Mouse (Mus musculus) left cerebral cortex, adult 2 months (tissue): ENCODE results near the gene Tspan5. TPM values are rescaled to one million over a fixed set of nuclear protein-coding genes. Genes with fewer than 3 reads are reported as not detected.

Experiments
- DNase-seq, 2 experiments: peaks; one replicate each; pipeline ENCODE4 v3.0.0; 2021 to 2022; ENCODE audit warnings: low spot score in 2 of 2, mixed read lengths in 1 of 2; ENCODE audit errors: extremely low spot score in 1 of 2
- H3K27ac ChIP-seq: fragments of 200-600 bp; 2 replicates; pipeline ENCODE4 v1.8.1; 2022
- H3K4me3 ChIP-seq: fragments of 200-600 bp; 2 replicates; pipeline ENCODE4 v1.8.1; 2022
- CTCF ChIP-seq: fragments of 200-600 bp; IDR thresholded peaks from 2 replicates; pipeline ENCODE4 v1.8.1; 2022; ENCODE audit warnings: antibody characterized with exemption, mild to moderate bottlenecking, moderate library complexity
- intact Hi-C: fragments of 180-260 bp; cut with DNase I; formaldehyde crosslinking; loops from one replicate; pipeline ENCODE4 v1.15.1; 2025
- total RNA-seq, 2 experiments: library from RNA; stranded (reverse); gene quantifications; 2 replicates each; pipeline ENCODE4 v1.2.3; 2021

The Tspan5 gene
- total RNA-seq, 2 experiments from 2014 or later: 242 to 281 TPM

DNA sequence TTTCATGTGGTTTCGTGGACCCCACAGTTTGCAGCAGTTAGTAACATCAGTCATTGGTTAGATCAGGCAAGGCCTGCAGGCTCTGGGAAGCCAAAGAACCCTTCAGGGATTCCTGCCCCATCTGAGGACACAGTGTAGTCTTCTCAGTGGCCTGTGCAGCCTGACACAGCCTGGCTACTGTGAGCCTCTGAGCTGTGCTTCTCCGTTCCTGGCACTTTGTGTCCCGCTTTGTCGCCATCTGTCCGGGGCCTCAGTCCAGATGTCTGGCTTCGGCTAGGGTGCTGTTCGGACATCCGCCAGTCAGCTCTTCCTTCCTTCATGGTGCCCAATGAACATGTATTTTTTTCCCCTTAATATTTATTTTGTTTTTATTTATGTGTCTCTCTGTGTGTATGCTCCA, 117.2 kb downstream of the Tspan5 start:
- H3K4me3 ChIP-seq: no peak overlapping the region
- intact Hi-C loops: loop anchor here (2.0 kb wide), 1 partner anchor 116 kb away; the partner anchor contains the start of gene Tspan5
- TF ChIP-seq CTCF: no peak
- H3K27ac ChIP-seq: peak overlapping the region; percentile 76; the same call in 1 of the 2 replicates
- no peak for DNase-seq

DNA sequence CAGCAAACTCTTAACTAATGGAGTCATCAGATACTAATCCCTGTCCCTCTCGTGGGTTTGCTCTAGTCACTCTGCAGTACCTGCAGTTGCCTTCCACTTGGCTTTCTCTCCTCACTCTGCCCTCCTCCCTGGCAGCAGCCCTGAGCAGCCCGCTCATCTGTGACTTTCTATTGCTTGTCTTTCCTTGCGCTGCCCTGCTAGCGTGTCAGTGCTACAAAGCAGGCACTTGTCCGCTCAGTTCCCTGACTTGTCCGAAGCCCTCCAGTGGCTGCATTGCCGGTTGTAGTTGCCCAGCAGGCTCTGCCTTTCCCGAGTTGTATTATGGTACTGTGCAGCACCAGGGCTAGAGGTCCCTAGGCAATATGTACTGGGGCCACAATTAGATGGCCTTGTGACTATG, 117.7 kb downstream of the Tspan5 start:
- Histone ChIP-seq H3K4me3 (no peak overlapping the region), H3K27ac (peak overlapping the region; percentile 76)
- intact Hi-C loops: loop anchor here (2.0 to 5.0 kb wide), 3 partner anchors 43 to 117 kb away; partner anchors contain the start of gene Tspan5
- no peak; the same call in 1 of the 2 replicates for TF ChIP-seq CTCF
- no peak for DNase-seq

DNA sequence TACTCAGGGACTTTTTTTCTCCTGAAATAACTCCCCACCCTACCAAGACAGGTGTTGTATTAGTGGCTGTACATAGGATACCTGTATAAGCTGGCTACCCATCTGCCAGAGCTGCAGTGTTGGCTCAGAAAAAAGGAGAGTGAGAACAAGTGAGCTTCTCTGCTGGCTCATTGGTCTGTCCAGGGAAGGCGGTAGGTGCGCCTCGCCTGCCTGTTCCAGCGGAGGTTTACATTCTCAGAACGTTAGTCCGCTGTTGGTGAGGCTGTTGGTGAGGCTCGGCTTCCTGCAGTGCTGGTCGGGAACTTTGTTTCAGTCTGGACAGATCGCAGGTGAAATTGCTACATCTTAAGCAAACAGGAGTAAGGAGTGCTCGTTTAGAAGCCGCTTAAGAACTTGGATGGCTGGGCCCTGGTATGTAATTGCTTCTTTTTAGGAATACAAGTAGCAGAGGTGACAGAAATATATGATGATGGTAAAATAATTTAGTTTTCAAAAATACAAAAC, 118.3 kb downstream of the Tspan5 start:
- no peak for DNase-seq
- H3K27ac ChIP-seq: peak overlapping the region; percentile 76
- no peak overlapping the region for H3K4me3 ChIP-seq
- no peak for TF ChIP-seq CTCF
- intact Hi-C loops: loop anchor here (2.0 to 5.0 kb wide), 2 partner anchors 42 to 58 kb away; no protein-coding TSS in a partner anchor

DNA sequence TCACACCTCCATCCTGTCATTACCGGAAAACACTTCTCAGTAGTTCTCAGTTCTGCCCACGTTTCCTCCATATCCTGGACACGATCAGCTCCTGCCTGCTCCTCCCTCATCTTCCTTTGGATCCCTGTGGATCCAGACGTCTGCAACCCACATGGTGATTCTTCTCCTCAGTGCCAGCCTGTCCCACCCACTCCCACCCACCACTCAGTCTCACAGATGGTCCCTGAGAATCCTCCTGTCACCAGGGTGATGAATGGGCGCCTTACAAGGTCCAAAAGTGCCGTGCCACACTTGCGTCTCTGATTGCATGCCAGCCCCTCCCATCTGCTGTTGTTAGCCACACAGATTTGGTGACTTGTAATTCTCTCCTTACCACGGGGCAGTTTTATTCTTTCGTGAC, 119.0 kb downstream of the Tspan5 start:
- Histone ChIP-seq H3K4me3 (no peak overlapping the region), H3K27ac (peak overlapping the region; percentile 76)
- no peak for DNase-seq
- no peak for TF ChIP-seq CTCF
- intact Hi-C loops: loop anchor here (2.0 to 5.0 kb wide), 2 partner anchors 41 to 58 kb away; no protein-coding TSS in a partner anchor

DNA sequence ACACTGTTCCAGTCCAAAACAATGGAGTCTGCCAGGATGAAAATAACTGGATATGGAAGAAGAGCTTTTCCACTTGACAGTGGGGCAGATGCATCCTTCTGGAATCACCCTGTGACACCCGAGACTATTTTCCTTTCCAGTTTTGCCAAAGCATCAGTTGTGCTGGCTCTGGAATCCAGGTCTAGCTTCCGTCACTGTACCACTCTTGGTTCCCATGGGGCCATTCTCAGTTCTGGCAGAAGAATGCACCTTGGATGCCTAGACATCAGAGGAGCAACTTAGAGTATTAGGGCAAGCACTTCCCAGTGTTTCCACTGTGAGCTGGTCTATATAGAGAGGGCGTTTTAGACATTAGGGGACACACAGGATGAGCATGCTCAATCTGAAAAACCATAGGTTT, 119.6 kb downstream of the Tspan5 start:
- no peak for TF ChIP-seq CTCF
- no peak overlapping the region for H3K4me3 ChIP-seq
- H3K27ac ChIP-seq: peak overlapping the region; percentile 54
- intact Hi-C loops: loop anchor here (2.0 to 5.0 kb wide), 2 partner anchors 41 to 59 kb away; no protein-coding TSS in a partner anchor
- no peak for DNase-seq

DNA sequence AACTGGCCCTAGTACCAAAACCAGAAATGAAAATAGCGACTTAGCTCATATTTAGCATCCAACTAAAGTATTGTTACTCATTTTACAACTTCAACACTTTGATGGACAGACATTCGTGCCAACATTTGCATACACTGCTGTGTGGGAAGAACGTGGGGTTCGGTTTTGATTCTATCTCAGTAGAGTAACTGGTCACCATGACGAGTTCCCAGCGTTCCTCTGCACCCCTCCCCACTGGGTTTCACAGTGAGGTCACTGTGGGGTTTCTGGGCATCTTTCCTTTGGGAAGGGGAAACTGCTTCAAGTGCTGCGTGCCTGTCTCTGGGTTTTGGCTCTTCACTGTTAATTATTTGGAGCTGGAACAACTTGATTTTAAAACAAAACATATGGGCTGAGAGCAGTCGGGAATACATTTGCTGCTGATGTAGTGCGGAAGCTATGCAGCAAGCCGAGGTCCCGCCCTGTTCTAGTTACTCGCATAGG, 122.2 kb downstream of the Tspan5 start:
- H3K4me3 ChIP-seq: no peak overlapping the region
- H3K27ac ChIP-seq: peak overlapping the region; percentile 19
- intact Hi-C loops: loop anchor here (5.0 kb wide), 1 partner anchor 38 kb away; no protein-coding TSS in a partner anchor
- TF ChIP-seq CTCF: no peak
- no peak for DNase-seq

DNA sequence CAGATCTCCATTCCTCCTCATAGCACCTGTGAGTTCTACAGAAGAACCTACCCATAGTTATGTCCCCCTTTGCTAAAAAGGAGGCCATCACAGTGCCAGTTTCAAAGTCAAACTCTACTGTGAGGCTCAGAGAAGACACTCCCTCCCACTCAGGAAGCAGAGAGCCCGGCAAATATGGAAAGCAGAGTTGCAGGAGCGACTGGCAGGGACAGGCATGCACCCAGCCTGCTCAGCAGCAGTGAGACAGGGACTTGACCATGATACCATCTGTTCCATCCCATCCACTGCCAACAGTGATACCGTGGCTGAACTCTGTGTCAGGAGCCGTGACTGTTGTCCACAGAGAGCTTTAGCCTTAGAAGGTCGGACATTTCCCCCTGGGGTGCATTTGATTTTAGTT, 123.3 kb downstream of the Tspan5 start:
- H3K27ac ChIP-seq: no peak overlapping the region
- TF ChIP-seq CTCF: no peak
- DNase-seq: no peak
- intact Hi-C loops: no loop called here
- no peak overlapping the region for H3K4me3 ChIP-seq

DNA sequence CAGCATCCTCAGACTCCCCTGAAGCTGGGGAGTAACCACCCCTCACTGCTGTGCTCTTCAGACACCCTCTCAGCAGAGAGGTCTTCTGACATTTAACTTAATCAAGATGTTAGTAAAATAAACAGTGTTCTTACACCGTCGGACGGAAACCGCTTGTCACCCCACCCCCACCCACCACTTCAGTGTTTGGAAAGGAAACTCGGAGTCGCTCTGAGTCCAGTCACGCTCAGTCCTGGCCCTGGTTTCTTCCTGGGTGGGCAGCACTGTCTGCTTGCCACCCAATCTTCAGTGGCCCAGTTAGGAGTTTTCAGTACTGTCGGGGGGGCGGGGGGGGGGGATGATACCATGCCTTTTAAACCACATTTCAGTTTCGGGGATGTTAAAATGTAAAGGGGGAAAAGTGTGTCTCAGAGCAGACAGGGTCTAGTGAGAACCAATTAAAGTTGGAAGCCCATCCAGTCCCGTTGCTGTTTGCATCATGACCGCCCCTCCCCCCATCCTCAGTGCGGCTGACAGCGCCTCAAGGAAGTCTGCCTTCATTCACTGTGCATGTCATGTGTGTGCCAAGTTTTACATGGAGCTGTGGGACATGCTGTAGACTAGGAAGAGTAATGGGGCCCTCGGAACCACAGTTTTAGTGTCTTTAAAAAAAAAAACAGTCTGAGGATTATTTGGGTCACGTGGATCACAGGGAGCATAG, 125.3 kb downstream of the Tspan5 start:
- intact Hi-C loops: no loop called here

DNA sequence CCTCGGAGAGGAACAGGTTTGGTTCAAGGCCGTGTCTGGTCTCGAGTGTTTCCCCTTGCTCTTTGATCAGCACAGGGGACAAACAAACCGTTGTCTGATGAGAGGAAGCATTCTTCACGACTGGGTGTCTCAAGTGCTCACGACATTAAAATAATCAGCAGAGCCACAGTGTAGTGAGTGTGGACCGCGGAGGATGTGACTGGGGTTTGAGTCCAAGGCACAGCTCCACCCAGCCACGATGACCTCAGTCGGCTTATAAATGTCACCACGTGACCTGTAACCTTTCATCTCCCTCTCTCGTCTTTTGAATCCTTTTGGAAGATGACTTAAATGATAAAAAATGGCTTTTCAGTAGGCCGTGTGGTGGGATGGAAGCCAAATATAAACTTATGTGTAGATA, 126.4 kb downstream of the Tspan5 start:
- intact Hi-C loops: no loop called here
- no peak overlapping the region for H3K4me3 ChIP-seq
- no peak for DNase-seq
- no peak for TF ChIP-seq CTCF
- no peak overlapping the region for H3K27ac ChIP-seq

More for the DNA sequence above, 125.3 kb downstream of the Tspan5 start:
- H3K27ac ChIP-seq: no peak overlapping the region
- no peak for TF ChIP-seq CTCF
- no peak for DNase-seq
- no peak overlapping the region for H3K4me3 ChIP-seq

DNA sequence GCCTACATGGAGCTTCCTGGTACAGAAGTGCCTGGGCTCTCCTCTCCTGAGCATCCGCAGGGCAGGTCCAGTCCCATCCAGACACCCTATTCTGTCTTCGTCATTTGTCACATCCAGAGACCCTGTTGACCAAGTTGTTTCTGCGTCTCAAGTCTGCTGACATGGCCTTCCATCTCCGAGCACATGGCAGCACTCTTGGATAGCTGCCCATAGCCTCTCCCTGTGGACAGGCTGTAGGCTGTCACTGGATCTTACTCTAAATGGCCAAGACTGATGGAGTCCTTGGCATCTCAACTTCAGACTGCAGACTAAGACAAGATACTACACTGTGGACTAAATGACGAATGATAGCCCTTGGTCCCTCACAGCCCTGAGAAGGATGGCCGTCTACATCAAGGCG, 133.3 kb downstream of the Tspan5 start:
- Histone ChIP-seq H3K27ac (peak overlapping the region; percentile 40; the same call in 1 of the 2 replicates), H3K4me3 (no peak overlapping the region)
- DNase-seq: no peak
- intact Hi-C loops: no loop called here
- TF ChIP-seq CTCF: no peak

DNA sequence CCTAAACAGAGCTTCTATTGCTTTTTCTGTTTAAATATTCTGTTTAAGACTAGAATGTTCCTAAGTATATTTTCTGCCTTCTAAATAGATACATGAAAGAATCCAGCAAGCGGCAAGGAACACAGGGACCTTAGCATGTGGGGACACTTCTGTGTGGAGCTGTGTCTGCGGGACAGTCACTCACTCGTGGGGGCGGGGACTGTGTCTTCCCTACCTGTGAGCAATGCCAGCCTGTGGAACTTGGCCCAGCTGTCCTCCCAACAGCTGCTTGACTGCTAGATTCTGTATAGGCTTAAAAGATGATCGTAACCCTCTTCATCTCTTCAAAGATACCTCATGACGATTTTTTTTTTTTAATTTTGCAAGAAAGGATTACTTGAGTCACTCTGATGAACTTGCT, 133.9 kb downstream of the Tspan5 start:
- H3K4me3 ChIP-seq: no peak overlapping the region
- H3K27ac ChIP-seq: no peak overlapping the region; the same call in 1 of the 2 replicates
- TF ChIP-seq CTCF: no peak
- DNase-seq: no peak
- intact Hi-C loops: no loop called here

DNA sequence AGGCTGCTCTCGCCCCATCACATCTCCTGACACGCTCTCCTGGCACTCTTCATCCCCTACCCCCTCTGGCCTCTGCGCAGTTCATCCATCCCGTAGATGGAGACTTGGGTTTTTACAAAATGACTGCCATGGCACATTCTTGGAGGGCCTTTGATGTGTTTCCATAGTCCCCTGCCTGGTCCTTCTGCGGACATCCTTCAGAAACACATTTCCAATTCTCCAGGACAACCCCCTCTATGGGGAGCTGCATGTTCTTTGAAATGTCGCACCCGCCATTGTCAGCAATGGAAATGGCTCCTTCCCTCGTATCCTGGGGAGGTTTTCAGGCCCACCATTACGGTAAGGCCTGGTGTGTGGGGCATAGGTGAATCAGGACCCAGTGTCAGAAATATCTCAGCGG, 134.4 kb downstream of the Tspan5 start:
- no peak overlapping the region for H3K4me3 ChIP-seq
- TF ChIP-seq CTCF: no peak
- H3K27ac ChIP-seq: peak overlapping the region; percentile 62
- DNase-seq: no peak
- intact Hi-C loops: no loop called here
